Mouse (Mus musculus) right cerebral cortex, postnatal 10 days (tissue): Measurements from ENCODE around the gene Slc9a9.
A peak's percentile ranks its signal among the peaks of the same experiment; 100 is the strongest.

ENCODE experiments used
- DNase-seq, 2 experiments: peaks; one replicate each; pipeline ENCODE4 v3.0.0; 2021; ENCODE audit warnings: low spot score in 2 of 2

Slc9a9 gene

DNA sequence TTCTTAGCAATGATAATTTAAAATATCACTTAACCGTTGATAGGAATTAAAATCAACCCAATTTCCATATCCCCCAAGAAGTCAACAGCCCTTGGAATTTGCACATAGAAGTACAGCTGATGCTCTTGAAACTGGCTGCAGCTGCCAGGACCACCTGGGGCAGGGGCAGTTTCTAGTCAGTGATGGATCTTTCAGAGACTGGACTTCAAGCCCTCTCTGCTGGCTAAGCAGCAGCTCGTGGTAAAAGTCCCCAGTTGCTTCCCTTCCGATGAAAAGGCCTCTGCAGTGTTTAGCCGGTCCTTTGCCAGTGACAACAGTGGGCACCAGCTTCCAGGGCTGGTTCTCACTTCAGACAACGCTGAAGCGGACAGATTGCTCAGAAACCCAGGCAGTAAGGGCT, 62.4 kb downstream of the Slc9a9 start:
- DNase-seq = no peak

DNA sequence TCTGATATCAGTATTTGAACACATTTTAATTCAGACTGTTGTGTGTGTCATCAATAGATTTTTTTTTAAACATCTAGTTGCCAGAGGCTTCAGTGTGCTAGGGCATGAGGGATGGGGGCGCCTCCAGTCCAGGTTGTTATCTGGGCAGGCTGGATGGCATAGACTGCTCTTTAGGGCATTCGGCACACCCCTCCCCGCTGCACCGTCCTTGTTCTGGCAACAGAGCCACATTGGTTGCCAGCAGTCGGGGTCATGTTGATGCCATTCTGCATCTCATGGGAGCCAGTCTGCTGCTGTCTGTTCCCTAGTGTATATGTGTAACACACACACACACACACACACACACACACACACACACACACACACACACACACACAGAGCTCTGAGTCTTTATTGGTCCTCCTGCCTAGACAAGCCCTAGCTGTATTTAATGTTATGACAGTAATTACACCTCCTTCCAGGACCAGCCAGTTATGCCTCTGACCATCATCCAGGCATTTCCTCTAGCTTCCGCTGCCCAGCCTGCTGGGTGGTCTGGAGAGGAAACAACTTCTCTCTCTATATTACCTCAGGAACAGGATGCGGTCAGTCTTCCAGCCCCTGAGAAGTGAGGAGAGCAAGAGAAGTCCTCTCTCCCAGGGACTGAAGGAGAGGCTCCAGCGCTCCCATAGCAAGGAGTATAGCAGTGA, 63.0 kb downstream of the Slc9a9 start:
- no peak for DNase-seq

DNA sequence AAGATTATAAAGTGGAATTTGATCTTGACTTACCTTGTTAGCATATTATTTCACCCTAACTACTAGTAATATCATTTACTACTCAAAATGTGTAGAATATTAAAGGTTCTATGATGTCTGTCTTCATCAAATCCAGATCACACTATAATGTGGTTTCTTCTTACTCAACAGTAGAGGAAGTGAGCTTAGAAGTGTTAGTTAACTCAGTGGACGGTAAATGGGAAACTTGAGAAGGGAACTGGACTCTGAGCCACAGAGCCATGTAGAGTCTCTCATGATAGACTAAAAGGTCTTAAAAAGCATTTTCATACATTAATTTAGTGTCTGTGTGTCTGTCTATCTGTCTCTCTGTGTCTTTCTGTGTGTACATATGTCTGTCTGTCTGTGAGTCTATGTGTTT, 64.6 kb downstream of the Slc9a9 start:
- no peak for DNase-seq

DNA sequence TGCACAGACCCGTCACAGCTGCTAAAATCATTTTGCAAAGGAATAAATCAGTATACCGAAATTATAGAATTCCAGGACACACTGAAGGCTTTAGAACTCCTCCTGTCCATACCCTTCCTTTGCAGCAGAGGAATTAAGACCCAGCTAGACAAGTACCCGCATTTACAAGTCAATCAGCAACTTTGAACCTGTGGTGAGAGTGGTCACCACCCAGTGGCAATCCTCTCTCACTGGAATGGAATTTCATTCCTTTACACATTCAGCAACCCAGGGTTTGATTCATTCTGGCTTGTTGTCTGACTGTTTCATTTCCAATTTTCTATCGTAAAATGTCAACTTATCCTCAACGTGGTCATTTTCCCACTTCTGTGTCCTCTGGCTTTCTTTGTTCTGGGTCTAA, 67.5 kb downstream of the Slc9a9 start:
- DNase-seq = no peak

DNA sequence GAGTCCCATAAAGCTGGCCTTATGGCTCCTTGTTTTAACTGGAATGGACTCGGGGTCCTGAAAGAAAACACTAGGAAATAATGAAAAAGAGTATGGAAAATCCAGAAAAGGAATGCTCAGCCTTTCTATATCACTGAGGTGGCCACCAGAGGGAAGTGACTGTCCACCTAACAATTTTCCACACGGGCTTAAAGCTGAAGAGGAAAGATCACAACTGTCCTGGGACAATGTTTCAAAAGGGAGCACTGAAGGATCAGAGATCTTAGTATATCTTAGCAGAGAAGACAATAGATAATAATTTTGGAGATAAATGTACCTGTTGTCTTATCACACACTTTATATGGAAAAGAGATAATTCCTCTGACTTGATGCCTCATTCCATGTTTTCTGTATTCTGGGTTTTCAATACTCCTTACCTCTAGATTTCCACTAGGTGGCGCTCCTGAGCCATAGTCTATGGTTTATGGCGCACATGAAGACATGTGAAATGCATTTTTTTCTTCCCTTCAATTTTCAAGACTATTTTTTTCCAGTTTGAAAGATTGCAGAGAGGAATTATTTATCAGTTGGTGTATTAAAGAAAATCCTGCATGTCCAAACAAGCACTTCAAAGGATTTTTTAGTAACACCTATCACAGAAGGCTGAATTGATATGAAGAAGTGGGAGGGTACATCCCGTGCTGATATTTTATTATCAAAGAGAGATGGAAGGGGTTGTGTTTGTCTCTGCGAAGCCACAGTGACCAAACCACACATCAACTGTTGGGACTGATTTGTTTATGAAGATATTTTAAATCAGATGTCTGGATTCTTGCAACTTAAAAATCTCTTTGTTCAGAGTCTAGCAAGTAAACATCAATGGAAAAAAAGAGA, 69.1 kb downstream of the Slc9a9 start:
- DNase-seq = peak; percentile 88 to 92

DNA sequence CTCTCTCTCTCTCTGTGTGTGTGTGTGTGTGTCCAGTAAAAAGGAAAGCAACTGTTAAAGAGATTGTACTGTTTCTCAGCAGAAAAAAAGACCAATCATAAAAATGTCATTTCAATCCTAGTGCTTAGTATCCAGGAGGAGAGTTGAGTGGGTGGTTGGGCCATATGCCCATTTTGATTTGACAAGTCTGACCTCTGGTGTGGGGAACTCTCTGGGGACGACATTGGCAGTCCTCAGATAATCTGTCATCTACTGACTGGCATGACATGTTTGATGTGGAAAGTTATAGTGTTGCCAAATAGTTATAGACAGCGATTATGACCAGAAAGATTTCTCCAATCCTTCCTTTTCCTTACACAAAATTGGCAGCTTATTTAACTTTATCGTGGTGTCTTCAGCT, 71.1 kb downstream of the Slc9a9 start:
- DNase-seq = no peak

DNA sequence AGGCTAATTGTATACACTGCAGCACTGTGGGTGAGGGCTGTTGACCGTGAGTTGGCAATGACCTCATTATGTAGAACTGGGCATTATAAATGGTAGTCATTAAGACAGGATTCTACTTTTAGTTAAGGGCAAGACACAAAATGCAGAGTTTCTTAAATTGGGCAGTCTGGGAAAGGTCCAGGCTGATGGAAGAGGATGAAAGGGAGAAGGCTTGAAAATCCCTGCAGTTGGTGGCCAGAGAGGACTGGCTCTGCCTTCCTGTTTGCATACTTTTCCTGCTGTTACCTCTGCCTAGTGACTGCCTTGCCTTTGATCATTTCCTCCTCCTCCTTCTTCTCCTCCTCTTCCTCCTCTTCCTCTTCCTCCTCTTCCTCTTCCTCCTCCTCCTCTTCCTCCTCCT, 73.6 kb downstream of the Slc9a9 start:
- DNase-seq = peak; percentile 48 to 64

DNA sequence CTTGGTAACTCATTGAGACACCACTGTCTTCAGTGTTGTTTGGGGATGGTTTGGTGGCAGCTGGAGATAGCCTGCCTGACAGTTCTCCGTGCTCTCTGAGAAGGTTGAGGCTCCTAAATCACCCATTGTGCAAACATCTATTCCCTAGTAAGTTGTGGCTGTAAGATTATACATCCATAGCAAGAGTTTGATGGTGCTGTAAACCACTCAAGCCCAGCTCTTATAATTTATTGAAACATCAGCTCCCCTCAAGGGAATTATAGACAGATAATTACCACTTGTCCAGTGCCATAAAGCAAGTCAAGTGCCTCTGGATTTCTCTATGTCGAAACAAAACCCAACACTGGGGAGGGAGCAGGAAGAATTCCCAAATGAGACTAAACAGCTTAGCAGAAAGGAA, 78.8 kb downstream of the Slc9a9 start:
- DNase-seq = no peak

DNA sequence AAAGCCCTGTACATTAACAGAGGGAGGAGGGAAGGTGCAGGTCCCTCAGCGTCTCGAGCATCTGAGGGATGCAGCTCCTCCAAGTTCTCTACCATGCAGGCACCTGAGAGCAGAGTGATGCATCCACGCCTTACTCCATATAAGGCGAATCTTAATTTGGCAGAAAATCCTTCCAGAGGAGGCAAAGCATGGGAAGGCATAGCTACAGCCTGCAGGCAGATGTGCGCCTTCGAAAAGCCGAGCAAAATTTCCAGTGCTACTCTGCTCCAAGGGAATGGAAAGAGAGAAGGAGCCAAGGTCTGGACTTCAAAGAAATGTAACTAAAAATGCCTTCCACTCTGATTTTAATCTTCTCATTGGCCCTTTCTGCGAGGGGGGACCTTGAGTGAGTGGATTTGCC, 80.5 kb downstream of the Slc9a9 start:
- no peak for DNase-seq

DNA sequence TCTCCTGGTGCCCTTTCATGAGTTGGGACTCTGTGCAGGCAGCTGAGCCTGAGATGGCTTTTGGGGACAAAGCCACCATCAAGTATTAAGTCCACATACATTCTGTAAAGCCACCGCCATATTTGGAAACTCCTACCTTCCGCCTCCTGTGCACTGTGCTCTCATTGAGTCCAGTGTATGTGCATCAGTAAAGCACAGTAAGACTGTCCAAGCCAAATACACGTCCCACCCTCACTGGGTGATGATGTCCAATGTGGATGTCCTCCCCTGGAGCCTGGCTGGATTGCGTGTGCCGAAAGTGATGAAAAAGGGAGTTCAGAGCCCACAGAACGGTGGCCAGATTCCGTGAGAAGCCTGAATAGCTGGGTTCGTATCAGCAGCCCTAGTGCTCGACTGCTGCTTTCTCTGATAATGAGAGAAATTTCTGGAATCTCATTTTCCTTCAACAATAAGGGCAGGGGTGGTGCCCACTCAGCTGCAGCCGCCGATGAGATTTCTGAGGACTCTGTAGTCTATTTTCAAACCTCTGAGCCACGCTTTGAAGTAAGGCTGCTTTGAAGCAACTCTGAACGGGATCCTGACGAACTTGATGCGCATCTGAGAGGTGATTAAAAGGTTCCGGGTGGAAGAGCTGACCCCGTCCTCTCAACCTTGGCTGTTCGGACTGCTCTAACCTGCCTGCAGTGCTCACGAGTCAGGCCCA, 81.4 kb downstream of the Slc9a9 start:
- no peak for DNase-seq

DNA sequence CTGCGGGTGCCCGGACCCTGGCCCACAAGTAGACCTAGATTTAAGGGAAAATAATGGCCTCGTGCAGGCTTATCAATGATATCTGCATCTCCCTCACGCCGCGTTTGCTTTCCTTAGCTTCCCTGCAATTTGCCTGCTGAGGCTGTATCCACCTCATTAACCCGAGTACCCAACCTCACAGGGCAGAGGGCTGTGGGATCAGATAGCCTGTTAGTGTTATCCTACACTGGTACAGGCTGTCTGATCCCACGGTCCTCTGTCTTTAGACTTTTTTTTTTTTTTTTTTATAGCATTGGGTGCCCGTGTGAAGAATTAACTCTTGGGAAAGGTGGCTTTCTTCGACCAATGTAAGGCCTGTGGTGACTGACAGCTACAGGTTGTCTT, 81.9 kb downstream of the Slc9a9 start:
- no peak for DNase-seq

DNA sequence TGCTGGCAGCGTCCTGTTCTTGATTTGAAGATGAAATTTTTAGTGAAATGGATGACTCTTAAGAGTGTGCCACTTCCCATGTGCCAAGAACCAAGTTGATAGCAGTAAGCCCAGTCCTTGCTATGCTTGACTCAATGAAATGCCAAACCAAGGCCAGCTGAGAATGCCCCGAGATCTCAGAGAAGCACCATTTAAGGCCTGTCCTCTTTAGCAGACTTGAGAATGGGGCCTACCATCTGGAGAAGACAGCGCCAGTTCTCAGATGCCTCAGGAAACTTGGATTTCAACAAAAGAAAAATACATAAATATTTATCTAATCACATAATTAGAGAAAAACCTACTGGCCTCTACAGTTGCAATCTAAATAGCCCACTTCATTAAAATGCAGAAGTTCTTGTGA, 82.4 kb downstream of the Slc9a9 start:
- no peak for DNase-seq

DNA sequence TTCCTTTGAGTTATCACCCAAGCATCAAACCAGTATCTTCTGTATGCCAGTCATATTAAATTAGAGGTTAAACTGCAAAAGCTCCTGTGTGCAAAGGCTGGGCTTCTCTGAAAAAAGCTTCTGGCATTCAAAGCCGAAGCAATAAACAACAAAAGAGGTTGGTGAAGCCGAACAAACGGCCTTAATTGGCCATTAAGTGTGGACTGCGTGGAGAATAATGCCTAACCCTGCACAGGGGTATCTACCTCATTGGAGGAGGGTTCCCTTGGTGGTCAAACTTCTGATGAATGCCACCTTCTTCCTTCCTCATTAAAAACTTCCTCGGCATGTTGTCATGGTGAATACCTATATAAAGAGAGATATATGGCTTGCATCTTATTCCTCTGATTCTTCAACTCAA, 90.2 kb downstream of the Slc9a9 start:
- DNase-seq = no peak

DNA sequence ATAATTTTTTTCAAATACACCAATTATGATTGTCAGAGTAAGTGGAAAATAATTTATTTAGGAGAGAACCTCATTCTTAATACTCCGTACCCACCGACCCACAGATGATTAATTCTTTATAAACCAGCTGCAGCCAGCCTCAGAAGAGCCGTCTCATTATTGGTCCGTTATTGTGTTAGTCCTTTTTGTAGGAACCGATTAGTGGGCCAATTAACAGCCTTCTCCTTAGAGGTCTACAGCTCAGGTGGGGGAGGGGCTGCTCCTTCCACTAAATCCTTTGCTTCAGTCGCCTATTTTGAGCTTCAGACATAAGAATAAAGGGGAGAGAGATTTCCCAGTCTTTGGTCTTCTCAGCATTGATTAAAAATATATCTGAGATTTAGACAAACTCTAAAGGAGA, 98.4 kb downstream of the Slc9a9 start:
- DNase-seq = no peak

DNA sequence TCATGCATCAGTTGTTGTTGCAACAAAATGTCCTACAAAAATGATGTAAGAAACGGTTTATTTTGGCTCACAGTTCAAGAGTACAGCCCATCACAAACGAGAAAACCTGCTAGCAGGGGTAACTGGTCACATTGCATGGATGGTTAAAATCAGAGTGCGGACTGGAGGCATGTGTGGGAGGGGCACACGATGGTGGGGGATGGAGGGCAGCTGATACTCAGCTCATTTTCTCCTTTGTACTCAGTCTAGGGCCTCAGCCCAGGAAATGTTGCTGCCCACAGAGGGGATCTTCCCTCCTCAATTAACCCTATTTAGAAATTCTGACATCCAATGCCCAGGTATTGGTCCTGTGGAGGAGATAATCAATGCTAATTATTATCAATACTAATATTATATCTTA, 98.8 kb downstream of the Slc9a9 start:
- DNase-seq = no peak

DNA sequence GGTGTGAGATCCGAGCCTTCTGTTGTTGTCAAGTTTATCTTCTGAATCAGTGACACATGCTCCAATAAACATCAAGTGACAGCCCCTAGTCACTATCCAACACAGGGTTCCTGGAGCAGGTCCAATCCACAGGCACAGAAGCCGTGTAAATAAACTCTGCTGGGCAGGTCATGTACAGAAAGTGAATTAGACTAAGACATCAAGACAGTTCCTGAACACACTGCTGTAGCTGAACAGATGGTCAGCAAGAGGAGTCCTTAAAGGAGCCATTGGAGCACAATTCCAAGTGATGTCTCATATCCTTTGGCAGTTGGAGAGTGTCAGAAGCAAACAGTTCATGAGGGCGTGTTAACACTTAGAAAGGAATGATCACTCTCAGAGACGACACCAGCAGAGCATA, 103.6 kb downstream of the Slc9a9 start:
- no peak for DNase-seq

DNA sequence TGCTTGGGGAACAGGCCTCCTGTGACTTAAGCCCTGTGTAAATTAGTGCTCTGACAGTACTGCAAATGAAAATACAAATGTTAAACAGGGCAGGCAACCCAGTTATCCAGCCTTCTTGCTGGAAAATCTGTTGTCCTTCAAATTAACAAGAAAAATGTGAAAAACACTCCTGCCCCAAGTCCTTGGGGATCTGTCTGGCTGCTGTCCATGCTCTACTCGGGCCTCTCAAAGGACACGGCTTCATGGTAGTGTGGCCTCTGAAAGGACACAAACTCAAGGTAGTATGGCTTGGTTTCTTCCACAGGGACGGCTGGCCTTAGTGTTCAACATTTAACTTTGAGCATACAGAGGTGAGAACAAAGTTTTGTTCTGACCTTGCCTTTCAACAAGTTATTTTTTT, 118.6 kb downstream of the Slc9a9 start:
- no peak for DNase-seq

DNA sequence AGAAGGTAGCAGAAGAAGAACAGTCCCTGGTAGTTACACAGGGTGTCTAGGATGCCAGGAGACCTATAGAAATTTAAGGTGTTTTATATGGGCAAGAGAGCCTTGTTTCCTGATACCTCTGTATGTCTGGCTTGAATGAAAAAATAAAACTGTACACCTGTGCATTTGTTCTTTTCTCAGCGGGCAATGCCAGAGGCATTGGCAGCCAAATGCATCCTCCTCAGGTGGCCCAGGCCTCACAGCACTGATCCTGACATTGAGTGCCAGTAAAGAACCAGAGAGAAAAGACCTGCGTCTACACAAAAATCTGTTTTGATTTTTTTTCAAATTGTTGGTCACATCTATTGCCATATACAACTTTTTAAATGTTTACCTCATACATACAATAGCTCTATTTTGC, 121.3 kb downstream of the Slc9a9 start:
- no peak for DNase-seq

DNA sequence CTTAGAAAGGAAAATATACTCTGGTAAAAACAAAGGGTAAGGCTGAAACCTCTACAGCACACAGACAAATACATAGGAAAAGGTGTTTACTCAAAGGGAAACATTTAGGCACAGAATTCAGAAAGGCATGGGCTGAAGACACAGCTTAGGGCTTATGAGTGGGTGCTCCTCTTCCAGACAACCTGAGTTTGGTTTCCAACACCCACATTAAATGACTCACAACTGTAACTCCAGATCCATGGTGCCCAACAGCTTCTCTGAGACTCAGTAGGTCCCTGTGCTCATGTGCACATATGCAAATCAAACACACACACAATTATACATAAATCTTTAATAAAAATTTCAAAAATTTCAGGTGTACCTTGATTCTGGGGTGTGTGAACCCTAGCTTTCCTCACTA, 133.4 kb downstream of the Slc9a9 start:
- DNase-seq = no peak

DNA sequence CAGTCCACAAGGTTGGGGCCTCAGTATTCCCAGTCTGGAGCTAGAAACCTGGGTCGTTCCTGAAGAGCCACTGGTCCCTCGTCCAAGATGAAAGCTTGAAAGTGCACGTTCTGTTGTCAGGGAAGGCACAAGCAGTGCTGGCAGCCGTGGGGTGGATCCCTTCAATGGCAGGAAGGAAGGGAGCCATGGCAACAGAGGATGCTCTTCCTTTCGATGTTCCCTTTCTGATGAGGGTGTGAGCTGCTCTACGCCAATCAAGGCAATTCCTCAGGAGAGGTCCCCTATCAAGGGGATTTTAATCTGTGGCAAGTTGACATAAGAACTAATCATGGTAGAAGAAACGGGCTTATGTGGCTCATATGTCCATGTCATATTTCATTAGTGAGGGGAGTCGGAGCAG, 135.8 kb downstream of the Slc9a9 start:
- peak in 1 of 2 experiments; percentile 29 for DNase-seq

DNA sequence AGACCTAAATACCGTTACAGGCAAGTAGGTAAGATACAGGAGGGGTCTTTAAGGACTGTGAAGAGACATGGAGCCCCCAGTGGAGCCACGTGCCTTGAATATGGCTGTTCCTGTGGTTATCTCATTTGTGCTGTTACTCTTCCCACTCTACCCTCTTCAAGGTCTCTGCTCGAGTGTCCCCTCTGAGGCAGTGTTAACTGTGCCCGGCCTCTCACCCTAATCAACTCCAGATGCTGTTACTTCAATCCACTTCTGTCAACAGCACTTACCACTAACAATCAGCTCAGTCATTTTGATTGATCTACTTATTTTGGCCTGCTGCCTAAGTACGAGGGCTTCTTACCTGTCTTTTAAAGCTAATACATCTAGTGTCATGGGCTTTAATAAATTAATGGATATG, 145.8 kb downstream of the Slc9a9 start:
- DNase-seq = no peak

DNA sequence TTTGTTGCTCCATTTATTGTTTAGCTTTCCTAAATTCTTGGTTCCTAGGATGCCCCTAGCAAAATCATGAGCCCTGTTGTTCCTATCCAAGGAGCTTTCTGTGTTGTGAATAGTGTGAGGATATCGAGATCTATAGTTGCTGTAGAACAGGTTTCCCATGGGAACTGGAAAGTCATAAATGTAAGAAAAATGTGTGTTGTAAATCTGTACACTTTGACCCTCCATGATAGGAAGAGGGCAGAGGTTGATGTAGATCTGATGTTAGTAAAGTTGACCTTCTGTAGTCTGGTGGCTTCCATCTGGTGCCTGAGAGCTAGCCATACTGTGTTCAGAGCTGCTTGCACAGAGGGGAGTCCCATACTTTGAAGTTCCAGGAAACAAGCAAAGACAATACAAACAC, 151.6 kb downstream of the Slc9a9 start:
- DNase-seq = no peak

DNA sequence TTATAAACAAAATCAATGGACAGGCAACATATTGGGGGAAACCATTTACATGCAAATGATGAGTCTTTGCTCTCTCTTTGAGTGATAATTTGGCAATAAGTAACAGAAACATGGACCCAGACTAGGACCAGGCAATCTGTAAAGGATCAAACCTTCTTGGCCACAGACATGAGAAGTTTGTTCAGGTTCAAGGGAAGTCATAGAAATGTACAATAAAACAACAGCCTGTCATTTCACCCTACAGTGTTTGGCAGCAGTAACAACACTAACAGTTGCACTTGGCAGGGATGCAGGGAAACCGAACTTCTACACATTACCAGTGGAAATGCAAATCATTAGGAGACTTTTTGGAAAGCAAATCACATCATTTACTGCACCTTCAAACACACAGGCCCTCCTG, 164.1 kb downstream of the Slc9a9 start:
- DNase-seq = no peak
